Mouse (Mus musculus) liver, embryonic 11.5 days (tissue): Measurements from ENCODE around the gene Camk2g. TPM values are rescaled to one million over a fixed set of nuclear protein-coding genes. Genes with fewer than 3 reads are reported as not detected.

ENCODE experiments used
- ATAC-seq: fragments of 200-750 bp; cut with Nextera tagmentation; replicated peaks from 2 replicates; pipeline ENCODE4 v1.8.0; 2017; ENCODE audit warnings: moderate number of reproducible peaks, mild to moderate bottlenecking, moderate TSS enrichment, moderate library complexity; ENCODE audit not compliant: low FRiP score
- DNase-seq: peaks from one replicate; pipeline ENCODE4 v3.0.0-alpha.2; 2017; ENCODE audit warnings: low spot score
- H3K27ac ChIP-seq: fragments of 300-500 bp; sonication (generic); 2 replicates; pipeline ENCODE4 v1.5.1; 2014; ENCODE audit warnings: mild to moderate bottlenecking, low read depth, low read length, control low read depth
- H3K27me3 ChIP-seq: fragments of 300-500 bp; sonication (generic); replicated peaks from 2 replicates; pipeline ENCODE4 v1.6.1; 2014; ENCODE audit warnings: low read length, mixed read lengths; ENCODE audit not compliant: control insufficient read depth, insufficient read depth
- H3K36me3 ChIP-seq: fragments of 300-500 bp; sonication (generic); 2 replicates; pipeline ENCODE4 v1.6.1; 2014; ENCODE audit warnings: mild to moderate bottlenecking, low read length, moderate library complexity, mixed read lengths; ENCODE audit not compliant: control insufficient read depth, insufficient read depth
- H3K4me1 ChIP-seq: fragments of 300-500 bp; sonication (generic); replicated peaks from 2 replicates; pipeline ENCODE4 v1.6.1; 2014; ENCODE audit warnings: low read length, mixed read lengths; ENCODE audit not compliant: control insufficient read depth, insufficient read depth
- H3K4me2 ChIP-seq: fragments of 300-500 bp; sonication (generic); 2 replicates; pipeline ENCODE4 v1.6.1; 2014; ENCODE audit warnings: mild to moderate bottlenecking, control low read depth, moderate library complexity
- H3K4me3 ChIP-seq: fragments of 300-500 bp; sonication (generic); 2 replicates; pipeline ENCODE4 v1.5.1; 2014; ENCODE audit warnings: low read depth, low read length, control low read depth
- H3K9ac ChIP-seq: fragments of 300-500 bp; sonication (generic); 2 replicates; pipeline ENCODE4 v1.6.1; 2014; ENCODE audit warnings: low read depth, low read length, control low read depth
- H3K9me3 ChIP-seq: fragments of 300-500 bp; sonication (generic); 2 replicates; pipeline ENCODE4 v1.6.1; 2016; ENCODE audit warnings: low read length, inconsistent platforms, mixed read lengths; ENCODE audit not compliant: control insufficient read depth
- WGBS: fragments of 180-500 bp; shearing (Covaris S2); extraction: QIAGEN DNeasy Blood & Tissue Kit; methylation state at CpG from one replicate; pipeline ENCODE4 v1.1.7; 2014; 5-methylcytosine and 5-hydroxymethylcytosine counted together
- polyA plus RNA-seq: library from polyadenylated mRNA; unstranded; fragments of >200 nt; fragmentation: Nextera tagmentation; extraction: Ambion mirVana; gene quantifications from 2 replicates; pipeline ENCODE4 v1.2.1, GENCODE M21; 2014

The Camk2g gene
- 23.0 and 28.6 TPM in 2 replicates for polyA plus RNA-seq

DNA sequence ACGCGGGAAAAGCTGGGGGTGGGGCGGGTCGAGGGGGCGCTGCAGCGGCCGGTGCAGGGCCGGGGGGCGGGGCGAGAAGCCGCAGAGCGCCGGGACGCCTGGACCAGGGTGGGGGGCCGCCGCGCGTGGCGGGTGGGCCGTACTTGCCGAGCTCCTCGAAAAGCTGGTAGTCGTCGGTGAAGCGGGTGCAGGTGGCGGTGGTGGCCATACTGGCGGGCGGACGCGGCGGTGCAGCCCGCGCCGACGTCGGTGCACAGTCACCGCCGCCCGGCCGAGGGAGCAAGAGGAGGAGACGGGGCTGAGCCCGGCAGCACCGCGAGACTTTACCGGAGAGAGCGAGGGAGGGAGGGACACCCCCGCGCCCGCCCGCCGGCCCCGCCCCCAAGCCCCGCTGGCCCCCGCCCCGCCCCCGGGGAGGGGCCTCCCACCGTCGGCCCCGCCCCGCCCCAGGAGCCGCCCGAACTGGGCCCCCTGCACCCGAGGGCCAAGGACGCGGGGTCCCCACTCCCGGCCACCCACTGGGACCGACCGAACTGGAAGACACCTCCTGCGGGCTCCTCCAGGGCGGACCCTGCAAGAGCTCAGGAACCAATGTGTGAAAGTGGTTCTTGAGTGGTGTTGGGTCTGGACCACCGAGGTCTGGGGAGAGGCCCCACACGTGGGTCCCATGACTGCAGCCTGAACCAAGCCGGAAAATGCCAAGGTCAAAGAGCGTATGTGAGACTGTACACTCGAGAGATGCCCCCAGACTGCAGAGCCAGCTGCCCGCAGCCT is at the start of gene Camk2g:
Camk2g (minus strand) TSS at position 331 of the 774 bp plus-strand sequence.
- peak within 1 kb of the TSS; percentile 86 for H3K4me2 ChIP-seq
- DNase-seq (peak; percentile 84), ATAC-seq (peak; percentile 91)
- H3K9ac ChIP-seq: peak within 1 kb of the TSS; percentile 79
- WGBS: under 1% methylated on average over 39 of the region's 76 CpGs
- H3K4me3 ChIP-seq: peak within 1 kb of the TSS; percentile 91
- peaks cover 27% of the 10 kb centered on the region for H3K4me1 ChIP-seq
- no peaks in the 10 kb centered on the region for H3K27me3 ChIP-seq
- H3K27ac ChIP-seq: peak within 1 kb of the TSS; percentile 62
- peaks cover 13% of the 10 kb centered on the region for H3K36me3 ChIP-seq
- H3K9me3 ChIP-seq: no peaks in the 10 kb centered on the region

DNA sequence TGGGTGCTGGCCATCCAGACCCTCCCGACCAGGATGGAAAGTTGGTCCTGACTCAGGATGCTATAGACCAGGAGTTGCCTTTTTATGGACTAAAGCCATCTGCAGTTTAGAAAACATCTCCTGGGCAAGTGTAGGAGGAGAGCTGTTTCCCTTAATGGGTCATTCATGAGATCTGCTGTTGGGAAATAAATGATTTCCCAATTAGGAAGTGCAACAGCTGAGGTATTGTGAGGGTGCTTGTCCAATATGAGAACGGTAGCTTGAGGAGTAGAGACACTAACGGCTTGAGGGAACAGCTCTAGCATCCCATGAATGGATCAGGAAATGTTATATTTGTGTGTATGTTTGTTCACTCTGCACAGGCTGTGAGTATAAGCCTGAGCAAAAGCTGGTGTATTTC is 48.7 kb upstream of the Camk2g start:
- WGBS: 83% methylated on average over 3 of the region's 3 CpGs
- Histone ChIP-seq H3K9ac (no peak overlapping the region), H3K36me3 (no peaks in the 10 kb centered on the region), H3K9me3 (no peaks in the 10 kb centered on the region), H3K27me3 (no peaks in the 10 kb centered on the region; the same call in 1 of the 2 replicates), H3K4me3 (no peak overlapping the region), H3K4me1 (no peaks in the 10 kb centered on the region; the same call in 1 of the 2 replicates), H3K27ac (no peak overlapping the region), H3K4me2 (no peak overlapping the region)
- DNase-seq (no peak), ATAC-seq (no peak)

DNA sequence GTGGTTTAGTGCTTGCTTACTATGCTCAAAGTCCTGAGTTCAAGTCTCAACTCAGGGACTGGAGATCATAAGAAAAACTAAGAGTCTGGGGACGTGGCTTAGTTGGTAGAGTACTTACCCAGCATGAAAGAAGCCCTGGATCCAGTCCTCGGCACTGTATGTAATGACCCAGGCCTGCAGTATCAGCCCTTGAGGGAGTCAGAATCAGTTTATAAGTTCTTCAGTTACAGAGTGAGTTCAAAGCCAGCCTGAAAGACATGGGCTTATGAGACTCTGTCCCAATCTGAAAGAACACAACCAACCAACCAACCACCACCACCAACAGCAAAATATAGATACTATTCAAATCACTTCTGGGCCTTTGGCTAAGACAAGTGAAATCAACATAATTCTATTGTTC is 47.6 kb upstream of the Camk2g start:
- H3K36me3 ChIP-seq: no peaks in the 10 kb centered on the region
- DNase-seq: no peak
- peaks cover 5% of the 10 kb centered on the region; the same call in 1 of the 2 replicates for H3K4me1 ChIP-seq
- no peak overlapping the region for H3K4me3 ChIP-seq
- no peaks in the 10 kb centered on the region; the same call in 1 of the 2 replicates for H3K27me3 ChIP-seq
- no peaks in the 10 kb centered on the region for H3K9me3 ChIP-seq
- H3K9ac ChIP-seq: no peak overlapping the region
- H3K4me2 ChIP-seq: no peak overlapping the region
- WGBS: 83% methylated on average over 2 of the region's 2 CpGs
- no peak overlapping the region for H3K27ac ChIP-seq
- ATAC-seq: no peak

DNA sequence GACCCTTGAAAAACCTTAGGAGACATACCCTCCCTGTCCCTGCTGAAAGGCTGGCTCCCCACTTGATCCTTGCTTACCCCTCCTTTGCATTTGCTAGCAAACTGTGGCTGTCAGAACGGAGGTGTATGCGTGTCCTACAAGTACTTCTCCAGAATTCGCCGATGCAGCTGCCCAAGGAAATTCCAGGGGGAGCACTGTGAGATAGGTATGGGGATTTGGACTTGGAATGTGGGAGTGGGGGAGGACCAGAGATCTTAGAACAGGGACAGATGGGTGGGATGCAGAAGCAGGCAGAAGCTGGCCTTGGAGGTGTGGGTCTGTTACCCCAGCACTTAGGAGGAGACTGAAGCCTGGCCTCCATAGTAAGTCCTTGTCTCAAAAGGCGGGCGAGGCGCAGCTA is 43.8 kb upstream of the Camk2g start:
- ATAC-seq (no peak), DNase-seq (no peak)
- 79% methylated on average over 7 of the region's 7 CpGs for WGBS
- Histone ChIP-seq H3K4me3 (no peak overlapping the region), H3K9ac (no peak overlapping the region), H3K36me3 (no peaks in the 10 kb centered on the region), H3K27ac (no peak overlapping the region), H3K9me3 (no peaks in the 10 kb centered on the region), H3K4me1 (peaks cover 8% of the 10 kb centered on the region), H3K4me2 (peak overlapping the region; percentile 18; the same call in 1 of the 2 replicates), H3K27me3 (no peaks in the 10 kb centered on the region; the same call in 1 of the 2 replicates)

DNA sequence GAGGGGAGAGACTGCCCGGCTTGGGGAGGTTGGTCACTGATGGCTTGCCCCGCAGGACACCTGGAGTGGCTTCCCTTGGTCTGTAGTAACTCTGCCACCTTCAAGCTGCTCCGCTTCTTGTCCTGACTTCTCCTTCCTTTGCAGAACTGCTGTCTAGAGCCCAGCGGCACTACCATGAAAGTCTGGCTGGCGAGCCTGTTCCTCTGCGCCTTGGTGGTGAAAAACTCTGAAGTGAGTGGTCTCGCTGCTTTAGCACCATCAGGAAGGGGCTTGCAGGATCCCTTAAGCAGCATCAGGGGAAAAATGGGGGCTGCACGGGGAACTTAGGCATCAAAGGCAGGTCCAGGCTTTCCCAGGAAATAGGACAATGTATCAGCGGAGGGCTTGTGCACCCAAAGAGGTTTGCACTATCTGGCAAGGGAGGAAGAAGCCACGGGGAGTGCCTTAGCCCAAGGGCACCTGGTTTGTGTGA is 43.1 kb upstream of the Camk2g start:
- 6% methylated on average over 10 of the region's 10 CpGs for WGBS
- no peak overlapping the region for H3K27ac ChIP-seq
- H3K4me3 ChIP-seq: peak overlapping the region; percentile 52
- peaks cover 8% of the 10 kb centered on the region for H3K4me1 ChIP-seq
- H3K27me3 ChIP-seq: no peaks in the 10 kb centered on the region; the same call in 1 of the 2 replicates
- ATAC-seq: peak; percentile 57
- no peaks in the 10 kb centered on the region for H3K36me3 ChIP-seq
- H3K9ac ChIP-seq: peak overlapping the region; percentile 62
- H3K9me3 ChIP-seq: no peaks in the 10 kb centered on the region
- DNase-seq: no peak
- peak overlapping the region; percentile 86 for H3K4me2 ChIP-seq

DNA sequence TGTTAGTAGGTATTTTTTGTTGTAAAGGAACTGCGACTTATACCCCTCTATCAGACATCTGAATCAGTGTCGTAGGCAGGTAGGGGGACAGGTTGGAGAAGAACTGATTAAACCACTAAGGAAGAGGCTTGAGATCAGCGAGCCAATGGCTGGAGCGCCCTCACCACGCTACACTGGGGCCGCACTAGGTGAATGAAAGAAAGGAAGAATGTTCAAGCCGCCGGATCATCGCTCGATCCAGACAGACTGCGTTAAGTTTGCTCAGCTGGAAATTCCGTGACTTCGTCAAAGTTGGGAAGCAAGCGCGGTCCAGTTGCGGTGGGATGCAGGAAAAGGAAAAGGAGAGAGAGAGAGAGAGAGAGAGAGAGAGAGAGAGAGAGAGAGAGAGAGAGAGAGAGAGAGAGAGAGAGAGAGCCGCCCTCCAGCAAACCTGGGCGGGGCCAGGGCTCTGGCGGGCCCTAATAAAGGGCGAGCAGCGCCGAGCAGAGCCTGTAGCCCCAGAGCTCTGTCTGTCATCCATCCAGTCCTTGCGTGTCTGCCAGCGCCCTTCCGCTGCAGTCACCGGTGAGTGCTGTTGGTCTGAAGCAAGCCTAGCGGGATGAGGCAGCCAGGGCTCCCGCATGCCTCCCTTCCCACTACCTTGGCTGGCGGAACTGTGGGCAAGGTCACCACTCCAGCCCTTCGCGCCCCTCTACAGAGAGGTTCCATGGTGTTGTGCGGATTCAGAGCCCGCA is 42.5 kb upstream of the Camk2g start, which contains the start of gene Plau:
Plau (plus strand) TSS at position 490 of the 734 bp plus-strand sequence.
- Histone ChIP-seq H3K9ac (peak within 1 kb of the TSS; percentile 62), H3K27me3 (no peaks in the 10 kb centered on the region; the same call in 1 of the 2 replicates), H3K4me3 (peak within 1 kb of the TSS; percentile 52), H3K9me3 (no peaks in the 10 kb centered on the region), H3K4me2 (peak within 1 kb of the TSS; percentile 86), H3K36me3 (no peaks in the 10 kb centered on the region), H3K27ac (no peak within 1 kb of the TSS), H3K4me1 (peaks cover 8% of the 10 kb centered on the region)
- DNase-seq (peak; percentile 66), ATAC-seq (peak; percentile 86)
- under 1% methylated on average over 32 of the region's 33 CpGs for WGBS

DNA sequence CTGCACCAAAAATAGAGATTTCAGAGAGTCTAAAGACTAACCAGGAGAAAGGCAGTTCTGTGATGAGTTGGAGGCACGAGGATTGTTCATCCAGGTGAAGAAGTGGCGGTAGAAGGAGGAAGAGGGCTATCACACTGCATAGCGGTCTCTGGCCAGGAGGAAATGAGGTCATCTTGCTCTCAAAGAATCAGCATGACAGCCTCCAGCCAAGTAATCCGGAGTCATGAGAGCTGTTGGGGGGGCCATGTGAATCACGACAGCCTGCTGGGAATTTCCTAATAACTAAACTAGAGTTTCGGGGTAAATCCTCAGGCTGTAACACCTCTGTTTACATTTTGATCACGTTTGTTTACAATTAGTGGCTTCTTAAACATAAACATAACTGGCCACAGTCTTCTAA is 40.2 kb upstream of the Camk2g start:
- no peak overlapping the region for H3K4me3 ChIP-seq
- 33% methylated on average over 7 of the region's 7 CpGs for WGBS
- no peak for DNase-seq
- H3K4me1 ChIP-seq: peaks cover 8% of the 10 kb centered on the region
- no peak overlapping the region for H3K27ac ChIP-seq
- H3K27me3 ChIP-seq: no peaks in the 10 kb centered on the region; the same call in 1 of the 2 replicates
- no peak overlapping the region for H3K4me2 ChIP-seq
- H3K9me3 ChIP-seq: no peaks in the 10 kb centered on the region
- ATAC-seq: no peak
- no peak overlapping the region for H3K9ac ChIP-seq
- no peaks in the 10 kb centered on the region for H3K36me3 ChIP-seq

DNA sequence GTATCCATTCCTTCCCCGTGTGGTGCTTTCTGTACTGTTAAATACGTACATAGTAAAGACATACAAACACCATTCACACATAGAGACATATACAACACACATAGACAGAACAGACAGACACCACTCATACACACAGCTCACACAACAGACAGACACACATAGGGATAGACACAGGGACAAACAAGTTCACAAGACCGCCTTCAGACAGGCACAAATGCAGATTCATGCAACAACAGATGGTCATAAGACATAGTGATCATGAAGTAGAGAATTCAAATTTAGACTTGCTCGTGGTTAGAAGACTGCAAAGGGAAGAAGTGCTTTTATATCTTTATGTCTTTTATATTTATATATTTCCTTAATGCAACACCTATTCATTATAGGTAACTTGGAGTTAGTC is 39.6 kb upstream of the Camk2g start:
- H3K27ac ChIP-seq: no peak overlapping the region
- WGBS: 79% methylated on average over 4 of the region's 4 CpGs
- no peaks in the 10 kb centered on the region for H3K36me3 ChIP-seq
- H3K9ac ChIP-seq: no peak overlapping the region
- no peak overlapping the region for H3K4me2 ChIP-seq
- no peaks in the 10 kb centered on the region; the same call in 1 of the 2 replicates for H3K27me3 ChIP-seq
- H3K4me3 ChIP-seq: no peak overlapping the region
- no peak for DNase-seq
- no peaks in the 10 kb centered on the region for H3K9me3 ChIP-seq
- ATAC-seq: no peak
- peaks cover 8% of the 10 kb centered on the region for H3K4me1 ChIP-seq
